ENCODE assay signal across 21 mouse cellular contexts in the genomic region with DNA sequence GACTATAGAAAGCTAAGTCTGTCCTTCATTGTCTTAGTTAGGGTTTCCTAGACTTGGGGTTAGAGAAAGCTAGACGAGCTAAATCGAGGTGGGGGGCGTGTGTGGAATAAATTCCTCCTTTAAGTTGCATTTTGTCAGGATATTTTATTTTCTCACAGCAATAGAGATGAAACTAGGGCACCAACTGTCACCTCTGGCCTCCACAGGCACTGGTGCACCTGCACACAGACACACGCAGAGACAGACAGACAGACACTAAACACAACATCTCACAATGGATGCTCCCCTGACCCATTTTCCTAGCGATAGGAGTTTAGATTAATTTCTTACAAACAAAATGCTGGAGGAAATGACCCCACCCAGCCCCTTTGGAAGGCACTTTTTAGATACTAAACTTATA.
"Had no signal": no experiment of that assay in that cellular context is flagged by ENCODE, and none has a peak within 500 bp of the region (broad histone marks: within the 10 kb centered on the region; RNA-seq: fewer than 3 reads in every experiment).

No protein-coding gene starts in this region.

- H3K4me3 ChIP-seq: liver, embryonic 13.5 days; liver, embryonic 15.5 days; midbrain, embryonic 10.5 days; midbrain, embryonic 12.5 days; myocyte; neural tube, embryonic 12.5 days; stomach, embryonic 15.5 days had no signal

- H3K36me3 ChIP-seq: liver, embryonic 13.5 days; liver, embryonic 15.5 days; midbrain, embryonic 10.5 days; midbrain, embryonic 12.5 days; neural tube, embryonic 12.5 days; stomach, embryonic 15.5 days had no signal

- H3K4me2 ChIP-seq: liver, embryonic 11.5 days; liver, embryonic 13.5 days; liver, embryonic 15.5 days; lung, embryonic 14.5 days; midbrain, embryonic 12.5 days; neural tube, embryonic 12.5 days; stomach, embryonic 15.5 days had no signal

- H3K27me3 ChIP-seq: liver, embryonic 13.5 days; liver, embryonic 15.5 days; midbrain, embryonic 12.5 days; neural tube, embryonic 12.5 days; stomach, embryonic 15.5 days had no signal

- H3K4me1 ChIP-seq: neural tube, embryonic 12.5 days; stomach, embryonic 15.5 days had no signal

- H3K9me3 ChIP-seq: liver, embryonic 13.5 days; liver, embryonic 15.5 days; midbrain, embryonic 10.5 days; midbrain, embryonic 12.5 days; neural tube, embryonic 12.5 days; stomach, embryonic 15.5 days had no signal

- DNase-seq: liver; liver, embryonic 13.5 days; liver, postnatal 0 days; lung, embryonic 14.5 days; lung, postnatal 10 days; lung, postnatal 4 days; midbrain, embryonic 14.5 days; retina, postnatal 1 day; right cerebral cortex, adult 18-20 months; right cerebral cortex, postnatal 25 days; right cerebral cortex, postnatal 4 days; spleen, adult 18-20 months had no signal

- H3K9ac ChIP-seq: liver, embryonic 13.5 days; liver, embryonic 15.5 days; liver, postnatal 0 days; lung, embryonic 14.5 days; midbrain, embryonic 12.5 days; neural tube, embryonic 12.5 days; stomach, embryonic 15.5 days had no signal

- H3K27ac ChIP-seq: liver, embryonic 13.5 days; liver, embryonic 15.5 days; midbrain, embryonic 10.5 days; midbrain, embryonic 12.5 days; neural tube, embryonic 12.5 days; stomach, embryonic 15.5 days; stomach, postnatal 0 days had no signal

- ATAC-seq: liver, postnatal 0 days; midbrain, embryonic 16.5 days had no signal
